Mouse (Mus musculus): Measurements from ENCODE around the gene Lrrc8c. TPM values are rescaled to one million over a fixed set of nuclear protein-coding genes. Genes with fewer than 3 reads are reported as not detected.

The Lrrc8c gene
- polyA plus RNA-seq, 1 experiment from 2014 or later = 10.4 TPM

GRCm38 (mm10) chr5:105519976-105520300 lies 750 bp downstream of the Lrrc8c start:
- Histone ChIP-seq H3K27ac (ENCODE audit: low read length) (peak overlapping the region; percentile 81; the same call in 1 of the 2 replicates), H3K36me3 (ENCODE audit: control insufficient read depth, insufficient read depth, low read length) (no peaks in the 10 kb centered on the region), H3K9ac (ENCODE audit: low read depth, low read length) (peak overlapping the region; percentile 85), H3K27me3 (ENCODE audit: control insufficient read depth, insufficient read depth, low read depth, low read length) (peaks cover 3% of the 10 kb centered on the region), H3K9me3 (replicated peaks; ENCODE audit: control insufficient read depth, low read length, poor library complexity, severe bottlenecking) (no peaks in the 10 kb centered on the region), H3K4me1 (ENCODE audit: control insufficient read depth, insufficient read depth, low read length) (peaks cover 21% of the 10 kb centered on the region), H3K4me2 (ENCODE audit: low read length) (peak overlapping the region; percentile 93), H3K4me3 (ENCODE audit: low read depth, low read length) (peak overlapping the region; percentile 71)
- WGBS = 3% methylated on average over 5 of the region's 5 CpGs
- peak; percentile 11 for ATAC-seq

DNA sequence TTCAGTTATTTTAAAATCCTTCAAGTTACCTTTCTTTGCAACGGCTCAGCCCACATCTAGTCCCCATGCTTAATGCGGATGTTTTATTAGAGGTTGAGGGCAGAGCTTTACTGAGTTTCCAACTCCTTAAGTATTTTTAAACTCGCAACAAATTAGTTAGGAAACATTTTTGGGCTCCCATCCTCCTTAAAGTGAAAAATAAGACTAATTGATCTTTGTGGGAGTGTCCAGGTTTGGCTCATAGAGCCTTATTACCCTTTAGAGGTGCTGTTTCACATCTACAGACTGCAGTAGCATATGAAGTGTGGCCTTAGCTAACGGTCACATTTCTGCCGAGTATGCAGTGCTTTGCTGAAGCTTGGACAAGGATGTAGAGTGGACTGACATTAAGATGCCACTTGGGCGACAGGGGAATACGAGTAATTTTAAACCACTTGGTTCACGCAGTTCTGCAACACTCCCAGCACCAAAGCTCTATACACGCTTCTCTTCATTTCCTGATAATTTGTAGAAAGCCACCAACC lies 1.3 kb downstream of the Lrrc8c start:
- peak overlapping the region; percentile 85 for H3K9ac ChIP-seq (ENCODE audit: low read depth, low read length)
- H3K27ac ChIP-seq (ENCODE audit: low read length) = no peak overlapping the region
- no peaks in the 10 kb centered on the region for H3K36me3 ChIP-seq (ENCODE audit: control insufficient read depth, insufficient read depth, low read length)
- 42% methylated on average over 9 of the region's 9 CpGs for WGBS
- no peaks in the 10 kb centered on the region for H3K9me3 ChIP-seq (replicated peaks; ENCODE audit: control insufficient read depth, low read length, poor library complexity, severe bottlenecking)
- H3K4me1 ChIP-seq (ENCODE audit: control insufficient read depth, insufficient read depth, low read length) = peaks cover 21% of the 10 kb centered on the region
- H3K4me2 ChIP-seq (ENCODE audit: low read length) = peak overlapping the region; percentile 93
- ATAC-seq = no peak
- peaks cover 3% of the 10 kb centered on the region for H3K27me3 ChIP-seq (ENCODE audit: control insufficient read depth, insufficient read depth, low read depth, low read length)
- H3K4me3 ChIP-seq (ENCODE audit: low read depth, low read length) = peak overlapping the region; percentile 71

- H3K27me3 ChIP-seq (ENCODE audit: control insufficient read depth, insufficient read depth, low read depth, low read length) = no peaks in the 10 kb centered on the region
- ATAC-seq = no peak
- H3K4me3 ChIP-seq (ENCODE audit: low read depth, low read length) = no peak overlapping the region
- H3K4me1 ChIP-seq (ENCODE audit: control insufficient read depth, insufficient read depth, low read length) = peaks cover 16% of the 10 kb centered on the region
- H3K9me3 ChIP-seq (replicated peaks; ENCODE audit: control insufficient read depth, low read length, poor library complexity, severe bottlenecking) = no peaks in the 10 kb centered on the region
- no peak overlapping the region for H3K4me2 ChIP-seq (ENCODE audit: low read length)
- WGBS = 80% methylated on average over 3 of the region's 3 CpGs
- H3K36me3 ChIP-seq (ENCODE audit: control insufficient read depth, insufficient read depth, low read length) = peaks cover 2% of the 10 kb centered on the region; the same call in 1 of the 2 replicates
- no peak overlapping the region for H3K9ac ChIP-seq (ENCODE audit: low read depth, low read length)
- no peak overlapping the region for H3K27ac ChIP-seq (ENCODE audit: low read length)
These were observed 4.3 kb downstream of the Lrrc8c start for GRCm38 (mm10) chr5:105523452-105523851.

GRCm38 (mm10) chr5:105525004-105525403 lies 5.8 kb downstream of the Lrrc8c start:
- H3K4me3 ChIP-seq (ENCODE audit: low read depth, low read length) = no peak overlapping the region
- no peak overlapping the region for H3K9ac ChIP-seq (ENCODE audit: low read depth, low read length)
- peaks cover 15% of the 10 kb centered on the region for H3K4me1 ChIP-seq (ENCODE audit: control insufficient read depth, insufficient read depth, low read length)
- H3K4me2 ChIP-seq (ENCODE audit: low read length) = no peak overlapping the region
- 93% methylated on average over 12 of the region's 12 CpGs for WGBS
- peaks cover 2% of the 10 kb centered on the region; the same call in 1 of the 2 replicates for H3K36me3 ChIP-seq (ENCODE audit: control insufficient read depth, insufficient read depth, low read length)
- no peaks in the 10 kb centered on the region for H3K27me3 ChIP-seq (ENCODE audit: control insufficient read depth, insufficient read depth, low read depth, low read length)
- no peaks in the 10 kb centered on the region for H3K9me3 ChIP-seq (replicated peaks; ENCODE audit: control insufficient read depth, low read length, poor library complexity, severe bottlenecking)
- no peak overlapping the region for H3K27ac ChIP-seq (ENCODE audit: low read length)
- ATAC-seq = no peak

GRCm38 (mm10) chr5:105526107-105526645 lies 7.0 kb downstream of the Lrrc8c start:
- Histone ChIP-seq H3K4me3 (ENCODE audit: low read depth, low read length) (no peak overlapping the region), H3K4me1 (ENCODE audit: control insufficient read depth, insufficient read depth, low read length) (peaks cover 4% of the 10 kb centered on the region), H3K27me3 (ENCODE audit: control insufficient read depth, insufficient read depth, low read depth, low read length) (no peaks in the 10 kb centered on the region), H3K4me2 (ENCODE audit: low read length) (no peak overlapping the region), H3K36me3 (ENCODE audit: control insufficient read depth, insufficient read depth, low read length) (peaks cover 2% of the 10 kb centered on the region; the same call in 1 of the 2 replicates), H3K27ac (ENCODE audit: low read length) (no peak overlapping the region), H3K9me3 (replicated peaks; ENCODE audit: control insufficient read depth, low read length, poor library complexity, severe bottlenecking) (no peaks in the 10 kb centered on the region), H3K9ac (ENCODE audit: low read depth, low read length) (no peak overlapping the region)
- ATAC-seq = no peak
- 98% methylated on average over 4 of the region's 4 CpGs for WGBS

GRCm38 (mm10) chr5:105526766-105527165 lies 7.6 kb downstream of the Lrrc8c start:
- peaks cover 4% of the 10 kb centered on the region; the same call in 1 of the 2 replicates for H3K4me1 ChIP-seq (ENCODE audit: control insufficient read depth, insufficient read depth, low read length)
- no peaks in the 10 kb centered on the region for H3K27me3 ChIP-seq (ENCODE audit: control insufficient read depth, insufficient read depth, low read depth, low read length)
- H3K4me3 ChIP-seq (ENCODE audit: low read depth, low read length) = no peak overlapping the region
- ATAC-seq = no peak
- H3K36me3 ChIP-seq (ENCODE audit: control insufficient read depth, insufficient read depth, low read length) = peaks cover 2% of the 10 kb centered on the region; the same call in 1 of the 2 replicates
- no peak overlapping the region for H3K4me2 ChIP-seq (ENCODE audit: low read length)
- H3K9ac ChIP-seq (ENCODE audit: low read depth, low read length) = no peak overlapping the region
- no peaks in the 10 kb centered on the region for H3K9me3 ChIP-seq (replicated peaks; ENCODE audit: control insufficient read depth, low read length, poor library complexity, severe bottlenecking)
- 88% methylated on average over 9 of the region's 9 CpGs for WGBS
- H3K27ac ChIP-seq (ENCODE audit: low read length) = no peak overlapping the region

DNA sequence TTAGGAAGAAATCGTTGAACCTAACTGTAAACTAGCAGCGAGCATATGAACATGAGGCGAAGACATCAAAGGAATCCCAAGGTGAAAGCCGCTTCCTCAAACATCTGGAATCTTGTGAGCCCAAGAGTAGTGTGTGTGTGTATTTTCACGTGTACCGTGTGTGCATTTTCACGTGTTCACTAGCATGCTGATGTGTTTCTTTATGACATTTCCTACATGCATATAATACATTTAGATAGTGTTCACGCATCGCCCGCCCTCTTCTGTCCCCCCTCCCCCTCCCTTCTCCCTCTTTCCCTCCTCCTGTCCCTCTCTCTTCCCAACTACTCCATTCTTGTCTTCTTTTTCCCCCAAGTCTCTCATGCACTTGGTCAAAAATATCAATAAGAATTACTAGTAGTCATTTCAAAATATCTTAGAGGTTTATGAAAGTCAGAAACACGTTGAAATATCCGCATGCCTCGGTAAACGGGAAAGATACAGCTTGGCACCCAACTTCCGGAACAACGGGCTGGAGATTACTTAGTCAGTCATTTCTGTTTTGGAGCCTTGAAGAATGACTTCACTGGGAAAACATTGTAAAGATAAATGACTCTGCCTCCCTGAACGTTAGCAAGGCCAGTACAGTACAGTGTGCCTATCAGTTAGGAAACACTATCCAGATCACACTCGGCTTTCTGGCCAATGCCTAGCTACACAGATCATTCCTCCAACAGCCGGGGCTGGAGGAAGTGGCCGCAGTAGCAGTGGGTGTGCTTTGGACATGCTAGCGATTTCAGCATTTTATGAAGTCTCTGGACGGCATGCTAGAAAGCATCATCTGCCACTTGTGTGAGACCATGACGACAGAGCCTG lies 8.5 kb downstream of the Lrrc8c start:
- H3K4me1 ChIP-seq (ENCODE audit: control insufficient read depth, insufficient read depth, low read length) = peaks cover 4% of the 10 kb centered on the region; the same call in 1 of the 2 replicates
- ATAC-seq = no peak
- no peak overlapping the region for H3K27ac ChIP-seq (ENCODE audit: low read length)
- WGBS = 96% methylated on average over 23 of the region's 23 CpGs
- peaks cover 2% of the 10 kb centered on the region; the same call in 1 of the 2 replicates for H3K36me3 ChIP-seq (ENCODE audit: control insufficient read depth, insufficient read depth, low read length)
- H3K27me3 ChIP-seq (ENCODE audit: control insufficient read depth, insufficient read depth, low read depth, low read length) = no peaks in the 10 kb centered on the region
- H3K9ac ChIP-seq (ENCODE audit: low read depth, low read length) = no peak overlapping the region
- H3K9me3 ChIP-seq (replicated peaks; ENCODE audit: control insufficient read depth, low read length, poor library complexity, severe bottlenecking) = no peaks in the 10 kb centered on the region
- no peak overlapping the region for H3K4me2 ChIP-seq (ENCODE audit: low read length)
- no peak overlapping the region for H3K4me3 ChIP-seq (ENCODE audit: low read depth, low read length)

GRCm38 (mm10) chr5:105530576-105530975 lies 11.4 kb downstream of the Lrrc8c start:
- Histone ChIP-seq H3K9ac (ENCODE audit: low read depth, low read length) (no peak overlapping the region), H3K4me1 (ENCODE audit: control insufficient read depth, insufficient read depth, low read length) (no peaks in the 10 kb centered on the region), H3K9me3 (replicated peaks; ENCODE audit: control insufficient read depth, low read length, poor library complexity, severe bottlenecking) (no peaks in the 10 kb centered on the region), H3K27me3 (ENCODE audit: control insufficient read depth, insufficient read depth, low read depth, low read length) (no peaks in the 10 kb centered on the region), H3K4me3 (ENCODE audit: low read depth, low read length) (no peak overlapping the region), H3K27ac (ENCODE audit: low read length) (no peak overlapping the region), H3K4me2 (ENCODE audit: low read length) (no peak overlapping the region), H3K36me3 (ENCODE audit: control insufficient read depth, insufficient read depth, low read length) (peaks cover 2% of the 10 kb centered on the region; the same call in 1 of the 2 replicates)
- ATAC-seq = no peak
- WGBS = 89% methylated on average over 6 of the region's 6 CpGs

- H3K9me3 ChIP-seq (replicated peaks; ENCODE audit: control insufficient read depth, low read length, poor library complexity, severe bottlenecking) = no peaks in the 10 kb centered on the region; the same call in 1 of the 2 replicates
- no peak overlapping the region for H3K4me2 ChIP-seq (ENCODE audit: low read length)
- 95% methylated on average over 3 of the region's 3 CpGs for WGBS
- no peaks in the 10 kb centered on the region for H3K4me1 ChIP-seq (ENCODE audit: control insufficient read depth, insufficient read depth, low read length)
- H3K4me3 ChIP-seq (ENCODE audit: low read depth, low read length) = no peak overlapping the region
- no peak overlapping the region for H3K27ac ChIP-seq (ENCODE audit: low read length)
- H3K27me3 ChIP-seq (ENCODE audit: control insufficient read depth, insufficient read depth, low read depth, low read length) = no peaks in the 10 kb centered on the region
- no peak overlapping the region for H3K9ac ChIP-seq (ENCODE audit: low read depth, low read length)
- peaks cover 7% of the 10 kb centered on the region for H3K36me3 ChIP-seq (ENCODE audit: control insufficient read depth, insufficient read depth, low read length)
- no peak for ATAC-seq
These were observed 16.0 kb downstream of the Lrrc8c start for GRCm38 (mm10) chr5:105535186-105535585.

All from midbrain, embryonic 16.5 days (tissue).